ENCODE assay signal across 22 mouse cellular contexts in the genomic region with DNA sequence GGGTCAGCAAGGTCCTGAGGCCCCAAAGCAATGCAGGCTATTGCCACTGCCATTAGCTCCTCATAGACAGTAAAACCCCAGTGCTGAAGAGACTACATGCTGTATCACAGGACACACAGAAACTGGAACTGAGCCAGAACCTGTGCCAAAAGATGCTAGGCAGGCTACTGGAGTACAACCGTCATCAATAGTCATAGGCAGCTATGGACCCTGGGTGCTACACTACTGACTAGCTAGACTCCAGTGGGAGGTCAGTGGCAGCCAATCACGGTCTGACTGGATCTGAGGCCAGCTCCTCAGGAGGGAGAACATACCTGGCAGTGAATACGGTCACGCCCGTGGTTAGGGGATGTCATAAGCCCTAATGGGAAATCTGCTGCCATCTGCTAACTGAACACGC. TPM values are rescaled to one million over a fixed set of nuclear protein-coding genes. Genes with fewer than 3 reads are reported as not detected.
DNase-seq lines count a peak whose midpoint lies in the region; ATAC-seq and TF ChIP-seq lines count a peak whose summit lies in the region.
"Had no signal": no experiment of that assay in that cellular context is flagged by ENCODE, and none has a peak within 500 bp of the region (broad histone marks: within the 10 kb centered on the region; RNA-seq: fewer than 3 reads in every experiment).

No protein-coding gene starts in this region.

- no peaks in the 10 kb centered on the region for H3K36me3 ChIP-seq in lung, embryonic 14.5 days (ENCODE audit: insufficient read depth)
- H3K36me3 ChIP-seq: hindbrain, embryonic 12.5 days; limb, embryonic 12.5 days; liver, embryonic 12.5 days; midbrain, embryonic 12.5 days had no signal

- TF ChIP-seq CTCF in lung, embryonic 14.5 days (IDR thresholded peaks at IDR 0.05; ENCODE audit: low read depth) = no peak

- H3K9ac ChIP-seq in lung, embryonic 14.5 days = no peak overlapping the region
- H3K9ac ChIP-seq: hindbrain, embryonic 12.5 days; limb, embryonic 12.5 days; liver, embryonic 12.5 days; midbrain, embryonic 12.5 days had no signal

- 94% methylated on average over 6 of the region's 6 CpGs for WGBS in lung, embryonic 14.5 days

- no peak for DNase-seq in lung, embryonic 14.5 days
- no peak for DNase-seq in lung, postnatal 36 days
- peak; percentile 46 for DNase-seq in cerebellum, adult 11-12 months
- peak; percentile 43 for DNase-seq in cerebellum, adult 9-11 months
- DNase-seq in adrenal gland, adult (ENCODE audit: inconsistent age in 2 of 2, low spot score in 1 of 2) = no peak
- no peak for DNase-seq in layer of hippocampus, adult 9-10 months (ENCODE audit: low spot score)
- DNase-seq: adrenal gland, adult 8-10 months; gastrocnemius, postnatal 25 days; kidney, adult 8-10 months; kidney, postnatal 36 days; layer of hippocampus, adult 9-11 months; lung, adult 2 months; lung, postnatal 4 days; retina, postnatal 1 day; thymus, postnatal 14 days had no signal

- ATAC-seq in lung, embryonic 14.5 days (ENCODE audit: insufficient read depth) = peak; percentile 11; the same call in 1 of the 2 replicates
- peak; percentile 40 for ATAC-seq in megakaryocyte-erythroid progenitor cell, adult 5-6 weeks (replicated peaks; ENCODE audit: low FRiP score, low TSS enrichment, poor library complexity, severe bottlenecking)
- ATAC-seq: liver, embryonic 12.5 days had no signal

- H3K4me1 ChIP-seq in lung, embryonic 14.5 days (ENCODE audit: insufficient read depth) = peaks cover 8% of the 10 kb centered on the region; the same call in 1 of the 2 replicates
- H3K4me1 ChIP-seq: midbrain, embryonic 12.5 days had no signal

- H3K27ac ChIP-seq in lung, embryonic 14.5 days (ENCODE audit: low read depth) = no peak overlapping the region
- H3K27ac ChIP-seq: hindbrain, embryonic 12.5 days; left cerebral cortex, adult 2 months; limb, embryonic 12.5 days; liver, embryonic 12.5 days; midbrain, embryonic 12.5 days had no signal

- no peaks in the 10 kb centered on the region for H3K9me3 ChIP-seq in lung, embryonic 14.5 days (ENCODE audit: low read depth, low read length)
- H3K9me3 ChIP-seq: hindbrain, embryonic 12.5 days; limb, embryonic 12.5 days; liver, embryonic 12.5 days; midbrain, embryonic 12.5 days had no signal

- H3K4me2 ChIP-seq in lung, embryonic 14.5 days = no peak overlapping the region
- H3K4me2 ChIP-seq: hindbrain, embryonic 12.5 days; limb, embryonic 12.5 days; liver, embryonic 12.5 days; midbrain, embryonic 12.5 days had no signal

- no peaks in the 10 kb centered on the region for H3K27me3 ChIP-seq in lung, embryonic 14.5 days (ENCODE audit: insufficient read depth, low read length)
- H3K27me3 ChIP-seq: hindbrain, embryonic 12.5 days; limb, embryonic 12.5 days; liver, embryonic 12.5 days; midbrain, embryonic 12.5 days had no signal

- no peak overlapping the region for H3K4me3 ChIP-seq in lung, embryonic 14.5 days (ENCODE audit: low read depth, low read length)
- H3K4me3 ChIP-seq: hindbrain, embryonic 12.5 days; left cerebral cortex, adult 2 months; limb, embryonic 12.5 days; liver, embryonic 12.5 days; midbrain, embryonic 12.5 days; myocyte had no signal

RNA-seq across cellular contexts. Expression of a gene that starts 14.4 kb away (rescaled TPM):
- polyA plus RNA-seq in lung, embryonic 14.5 days (2014; fragmentation: Nextera tagmentation; extraction: Ambion mirVana) = 25.4 and 28.8 TPM in 2 replicates
- total RNA-seq in megakaryocyte-erythroid progenitor cell, adult 5-6 weeks (2014; fragmentation: Nextera tagmentation) = 9.5 and 12.4 TPM in 2 replicates
- 12.6 and 24.4 TPM in 2 replicates for total RNA-seq in megakaryocyte-erythroid progenitor cell, adult 5-6 weeks (2017)

Comparison
In these comparisons a context has a peak if more than half of its experiments do, and no peak if none do; other contexts are left out.
1. DNase-seq: peak in cerebellum, adult 11-12 months (single experiment) and cerebellum, adult 9-11 months (single experiment); none in lung, embryonic 14.5 days (single experiment), lung, postnatal 36 days (single experiment), adrenal gland, adult (0 of 2) and layer of hippocampus, adult 9-10 months (single experiment).